Mouse (Mus musculus) cerebellum, adult 2 months (tissue): ENCODE data around the gene Cd80.

Experiments
- CTCF ChIP-seq: fragments of 200-500 bp; IDR thresholded peaks from 2 replicates; pipeline ENCODE4 v1.5.1; 2011; ENCODE audit warnings: low read depth, mild to moderate bottlenecking, control low read depth, low read length, moderate library complexity, borderline replicate concordance; ENCODE audit not compliant: insufficient read depth
- POLR2A ChIP-seq: fragments of 200-500 bp; IDR thresholded peaks from 2 replicates; pipeline ENCODE4 v1.6.1; 2011; ENCODE audit warnings: low read length, control low read depth, borderline replicate concordance; ENCODE audit not compliant: insufficient read depth

- TF ChIP-seq POLR2A (no peak), CTCF (no peak)
Observed at GRCm38 (mm10) chr16:38461749-38462148, 6.4 kb downstream of the Cd80 start.
